Mouse (Mus musculus): Measurements from ENCODE around the gene Dusp28.

Dusp28 gene

DNA sequence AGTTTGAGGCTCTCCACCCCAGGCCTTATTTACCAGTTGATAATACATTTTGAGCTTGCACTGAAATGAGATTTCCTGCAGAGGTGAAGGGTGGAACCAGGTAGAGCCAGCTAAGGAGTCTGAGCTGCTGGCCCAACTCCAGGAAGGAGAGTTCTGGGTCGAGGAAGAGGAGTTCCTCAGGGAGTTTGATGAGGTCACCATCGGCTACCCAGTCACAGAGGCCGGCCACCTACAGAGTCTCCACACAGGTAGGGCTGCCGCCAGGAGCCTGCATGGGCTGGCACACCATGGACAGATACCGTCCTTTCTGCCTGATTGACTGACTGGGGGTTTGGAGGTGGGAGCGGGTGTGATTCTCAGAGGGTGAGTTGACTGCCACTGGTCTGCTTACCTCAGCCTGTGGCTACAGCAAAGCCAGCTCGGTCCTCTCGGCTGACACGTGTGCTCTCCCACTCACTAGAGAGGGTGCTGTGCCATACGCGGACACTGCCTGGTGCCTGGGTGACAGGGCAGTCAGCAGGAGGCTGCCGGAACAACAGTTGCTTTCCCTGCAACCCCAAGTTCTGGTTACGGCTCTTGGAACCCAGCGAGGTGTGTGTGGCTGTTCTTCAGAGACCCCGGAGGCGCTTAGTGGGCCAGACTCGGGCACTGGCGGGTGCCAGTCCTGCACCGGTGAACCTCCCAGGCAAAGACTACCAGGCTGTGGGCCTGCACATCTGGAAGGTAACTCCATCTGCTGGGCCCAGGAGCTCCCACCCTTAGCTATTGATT lies 36.6 kb downstream of the Dusp28 start:
- DNase-seq (ENCODE audit: low read depth): no peak

DNA sequence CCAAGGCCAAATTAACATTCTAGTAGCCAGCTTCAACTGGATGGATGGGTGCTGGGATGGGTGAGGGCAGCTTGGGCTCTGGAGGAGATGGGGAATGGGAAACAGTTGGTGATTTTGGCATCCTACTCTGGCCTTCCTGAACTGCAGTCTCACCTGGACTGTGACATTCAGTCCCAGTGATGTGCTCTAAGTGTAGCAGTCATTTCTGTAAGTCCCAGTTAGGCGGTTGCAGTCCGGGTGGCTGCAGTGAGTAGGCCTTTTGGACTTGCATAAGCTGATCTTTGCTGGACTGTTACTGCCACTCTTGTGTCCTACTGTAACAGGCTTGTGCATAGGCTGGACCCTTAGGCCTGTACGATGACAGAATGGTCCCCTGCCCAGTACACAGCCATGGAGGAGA lies 41.2 kb downstream of the Dusp28 start:
- no peak for DNase-seq (ENCODE audit: low read depth)

DNA sequence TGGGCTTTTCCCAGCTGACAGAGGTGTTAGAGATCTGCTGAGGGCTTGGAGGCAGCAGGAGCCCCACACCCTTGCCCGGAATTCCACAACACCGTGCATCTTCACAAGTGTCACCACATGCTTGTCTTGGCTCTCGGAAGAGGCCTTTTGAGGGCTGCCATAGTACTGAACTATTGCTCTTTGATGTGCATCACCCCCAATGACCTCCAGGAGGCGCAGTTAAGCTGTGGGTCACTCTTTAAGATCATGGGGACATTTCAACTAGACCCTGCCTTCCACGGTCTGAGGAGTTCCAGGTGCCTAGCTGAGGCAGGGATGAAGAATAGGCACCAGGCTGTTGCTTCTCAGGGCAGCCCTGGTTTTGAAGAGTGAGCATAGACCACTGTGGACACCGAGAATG lies 42.6 kb downstream of the Dusp28 start:
- peak; percentile 42 for DNase-seq (ENCODE audit: low read depth)

DNA sequence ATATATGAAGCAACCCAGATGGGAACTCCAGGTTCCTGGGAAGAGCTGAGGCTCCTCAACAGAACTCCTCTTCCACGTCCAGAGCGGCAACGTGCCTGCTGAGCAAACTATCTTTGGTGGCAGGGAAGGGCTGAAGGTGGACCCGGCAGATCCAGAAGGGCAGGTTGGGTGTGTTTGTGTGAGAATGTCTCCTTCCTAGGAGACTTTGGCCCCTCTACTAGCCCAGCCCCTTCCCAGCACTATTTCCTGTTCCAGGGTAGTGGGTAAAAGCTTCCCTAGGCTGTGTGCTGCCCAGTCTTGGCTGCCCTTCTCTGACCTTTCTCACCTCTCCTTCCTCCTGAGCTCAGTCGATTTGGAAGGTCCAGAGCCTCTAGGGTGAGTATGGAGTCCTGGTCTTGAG lies 43.8 kb downstream of the Dusp28 start, which contains the start of gene Gpr35:
Gene Gpr35 (plus strand): TSS at position 259 of the 400 bp plus-strand sequence.
- DNase-seq (ENCODE audit: low read depth): no peak

DNA sequence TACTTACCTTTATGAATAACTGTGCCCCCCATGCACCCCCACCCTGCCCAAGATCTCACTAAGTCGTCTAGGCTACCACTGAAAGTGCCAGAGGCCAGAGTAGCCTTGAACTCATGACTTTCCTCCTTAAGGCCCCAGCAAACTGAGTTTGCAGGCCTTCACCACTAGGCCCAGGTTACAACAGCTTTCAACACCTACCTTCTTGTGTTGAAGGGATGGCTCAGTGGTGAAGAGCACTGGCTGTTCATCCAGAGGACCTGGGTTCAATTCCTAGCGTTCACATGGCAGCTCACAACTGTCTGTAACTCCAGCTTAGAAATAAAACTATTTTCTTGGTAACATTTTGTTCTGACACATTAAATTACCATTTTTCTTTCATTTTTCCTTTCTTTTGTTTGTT lies 46.9 kb downstream of the Dusp28 start:
- no peak for DNase-seq (ENCODE audit: low read depth)

DNA sequence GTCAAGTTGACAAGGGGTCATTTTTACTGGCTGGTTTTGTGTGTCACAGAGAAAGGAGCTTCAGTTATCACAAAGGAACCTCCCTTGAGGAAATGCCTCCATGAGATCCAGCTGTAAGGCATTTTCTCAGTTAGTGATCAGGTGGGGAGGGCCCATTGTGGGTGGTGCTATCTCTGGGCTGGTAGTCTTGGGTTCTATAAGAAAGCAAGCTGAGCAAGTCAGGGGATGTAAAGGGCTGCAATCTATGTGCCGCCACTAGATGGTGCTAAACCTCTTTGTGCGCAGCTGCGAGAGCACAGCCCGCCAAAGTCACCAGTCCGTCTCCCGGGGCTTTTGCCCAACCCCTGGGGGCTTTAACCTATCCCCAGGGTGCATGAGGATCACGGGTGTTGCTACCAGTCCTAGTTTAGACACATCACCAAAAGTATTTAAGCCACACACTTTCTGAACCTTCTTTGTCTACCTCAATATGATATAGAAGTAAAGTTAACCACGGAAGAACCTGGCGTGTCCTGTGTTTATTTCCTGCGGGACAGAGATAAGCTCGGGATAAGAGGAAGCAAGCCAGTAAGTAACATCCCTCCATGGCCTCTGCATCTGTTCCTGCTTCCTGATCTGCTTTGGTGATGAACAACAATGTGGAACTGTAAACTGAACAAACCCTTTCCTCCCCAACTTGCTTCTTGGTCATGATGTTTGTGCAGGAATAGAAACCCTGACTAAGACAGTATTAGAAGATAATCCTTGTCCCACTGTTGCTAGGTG lies 50.0 kb downstream of the Dusp28 start:
- DNase-seq (ENCODE audit: low read depth): peak; percentile 33

All from 416B (cell line).